Mouse (Mus musculus): ENCODE data around the gene Neurl4.
A peak's percentile ranks its signal among the peaks of the same experiment; 100 is the strongest.
"Not testable (repeated sequence)": the region's sequence is repeated elsewhere in the genome, so short reads cannot be mapped to it uniquely, and the experiment has no call there.

The Neurl4 gene

GRCm38 (mm10) chr11:69900471-69901405 is at the start of gene Neurl4, which contains the start of gene 2810408A11Rik:
Neurl4 (plus strand) TSS chr11:69901072.
2810408A11Rik (minus strand) TSS chr11:69900987.
- DNase-seq = peak; percentile 76 to 81

- no peak for DNase-seq
Measured at GRCm38 (mm10) chr11:69853994-69854393, 46.9 kb upstream of the Neurl4 start.

- no peak for DNase-seq
Measured at GRCm38 (mm10) chr11:69854680-69855079, 46.2 kb upstream of the Neurl4 start.

GRCm38 (mm10) chr11:69855347-69855746 is 45.5 kb upstream of the Neurl4 start:
- peak; percentile 29 to 58 for DNase-seq

GRCm38 (mm10) chr11:69858113-69858998 is 42.5 kb upstream of the Neurl4 start, which contains the start of gene Tnk1:
Tnk1 (minus strand) TSS chr11:69858730.
- no peak for DNase-seq

- not testable (repeated sequence) for DNase-seq
Measured at GRCm38 (mm10) chr11:69863729-69864128, 37.1 kb upstream of the Neurl4 start.

- no peak for DNase-seq
Measured at GRCm38 (mm10) chr11:69864138-69864860, 36.6 kb upstream of the Neurl4 start.

GRCm38 (mm10) chr11:69865561-69865960 is 35.3 kb upstream of the Neurl4 start:
- DNase-seq = no peak

- DNase-seq = no peak
Measured at GRCm38 (mm10) chr11:69867335-69867734, 33.5 kb upstream of the Neurl4 start.

- DNase-seq = no peak
Measured at GRCm38 (mm10) chr11:69870289-69871069, 30.4 kb upstream of the Neurl4 start.

GRCm38 (mm10) chr11:69871822-69872221 is 29.1 kb upstream of the Neurl4 start:
- no peak for DNase-seq

GRCm38 (mm10) chr11:69872451-69872850 is 28.4 kb upstream of the Neurl4 start:
- no peak for DNase-seq

GRCm38 (mm10) chr11:69876186-69876585 is 24.7 kb upstream of the Neurl4 start:
- DNase-seq = no peak

- peak; percentile 66 to 84 for DNase-seq
Measured at GRCm38 (mm10) chr11:69876867-69877266, 24.0 kb upstream of the Neurl4 start.

- no peak for DNase-seq
Measured at GRCm38 (mm10) chr11:69877878-69878277, 23.0 kb upstream of the Neurl4 start, which contains the start of gene Tmem95. Tmem95 (minus strand) TSS chr11:69878018.

- no peak for DNase-seq
Measured at GRCm38 (mm10) chr11:69878399-69878798, 22.5 kb upstream of the Neurl4 start.

GRCm38 (mm10) chr11:69878952-69879351 is 21.9 kb upstream of the Neurl4 start:
- no peak for DNase-seq

- no peak for DNase-seq
Measured at GRCm38 (mm10) chr11:69879711-69880110, 21.2 kb upstream of the Neurl4 start.

- DNase-seq = peak in 1 of 2 experiments; percentile 79
Measured at GRCm38 (mm10) chr11:69880506-69880852, 20.4 kb upstream of the Neurl4 start.

- DNase-seq = peak; percentile 80 to 81
Measured at GRCm38 (mm10) chr11:69880853-69881603, 19.8 kb upstream of the Neurl4 start, which contains the start of gene Kctd11. Kctd11 (minus strand) TSS chr11:69881406.
